Mouse (Mus musculus) left cerebral cortex, postnatal 14 days (tissue): ENCODE data around the gene Crtap. TPM values are rescaled to one million over a fixed set of nuclear protein-coding genes. Genes with fewer than 3 reads are reported as not detected.
"Not testable (repeated sequence)": the region's sequence is repeated elsewhere in the genome, so short reads cannot be mapped to it uniquely, and the experiment has no call there.

ENCODE experiments used
- DNase-seq, 2 experiments: peaks; one replicate each; pipeline ENCODE4 v3.0.0; 2021 to 2022; ENCODE audit warnings: low spot score in 2 of 2, mixed read lengths in 1 of 2
- intact Hi-C: fragments of 180-260 bp; cut with DNase I; formaldehyde crosslinking; loops from one replicate; pipeline ENCODE4 v1.15.1; 2025
- total RNA-seq, 2 experiments: library from RNA; stranded (reverse); gene quantifications; 2 replicates each; pipeline ENCODE4 v1.2.3; 2021

Crtap gene
- total RNA-seq, 2 experiments from 2014 or later = 8.0 to 8.6 TPM

DNA sequence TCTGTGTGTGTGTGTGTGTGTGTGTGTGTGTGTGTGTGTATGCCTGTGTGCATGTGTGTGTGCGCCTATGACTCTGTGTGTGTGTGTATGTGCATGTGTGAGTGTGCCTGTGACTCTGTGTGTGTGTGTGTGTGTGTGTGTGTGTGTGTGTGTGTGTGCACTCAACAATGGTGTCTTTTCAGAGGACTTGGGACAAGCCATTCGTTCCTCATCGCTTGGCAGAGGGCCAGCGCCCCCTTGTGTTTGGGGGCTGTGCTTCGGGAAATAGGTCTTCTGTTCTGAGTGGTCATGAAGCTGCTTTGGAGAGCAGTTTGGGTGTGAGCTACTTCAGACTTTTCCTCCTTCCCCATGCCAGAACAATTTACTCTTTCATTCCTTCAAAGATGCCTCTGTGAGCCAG, 18.8 kb downstream of the Crtap start:
- intact Hi-C loops = not testable (repeated sequence)
- DNase-seq = peak in 1 of 2 experiments; percentile 39

DNA sequence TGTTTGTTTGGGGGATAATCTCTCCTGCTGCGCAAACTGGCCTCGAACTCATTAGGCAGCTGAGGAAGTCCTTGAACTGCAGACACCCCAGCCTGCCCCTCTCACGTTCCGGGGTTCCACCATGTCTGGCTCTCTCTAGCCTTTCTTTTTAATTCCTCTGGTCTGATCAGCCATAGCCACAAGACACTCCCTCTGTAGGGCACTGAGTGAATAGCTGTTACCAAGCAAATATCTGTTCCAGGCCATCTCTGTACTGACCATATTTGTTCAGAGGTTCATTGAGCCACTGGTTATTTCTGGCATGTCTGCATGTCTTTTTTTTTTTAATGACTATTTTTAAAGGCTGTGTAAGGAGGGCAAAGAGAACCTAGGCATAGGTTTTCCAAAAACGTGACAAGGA, 21.1 kb downstream of the Crtap start:
- intact Hi-C loops = not testable (repeated sequence)
- peak in 1 of 2 experiments; percentile 20 for DNase-seq

DNA sequence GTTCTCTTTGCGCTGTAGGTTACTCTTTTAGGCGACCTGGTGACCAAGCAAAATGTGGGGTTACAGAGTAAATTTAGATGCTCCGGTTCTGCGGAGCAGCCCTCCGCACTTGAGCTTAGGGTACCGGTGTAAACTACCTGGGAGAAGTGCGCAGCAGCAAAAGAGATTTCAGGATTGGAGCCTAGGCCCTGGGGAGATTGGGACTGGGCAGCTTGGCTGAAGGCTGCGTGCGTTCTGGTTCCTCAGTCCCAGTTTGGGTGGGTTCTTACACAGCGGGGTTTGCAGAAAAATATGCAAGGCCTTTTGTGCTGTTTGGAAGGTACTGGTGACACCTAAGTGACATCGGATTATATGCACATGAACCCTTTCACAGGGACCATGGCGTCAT, 22.0 kb downstream of the Crtap start:
- intact Hi-C loops = no loop called here
- DNase-seq = no peak

GRCm38 (mm10) chr9:114367783-114368470, 22.5 kb downstream of the Crtap start:
- intact Hi-C loops = no loop called here
- DNase-seq = peak; percentile 88 to 92

DNA sequence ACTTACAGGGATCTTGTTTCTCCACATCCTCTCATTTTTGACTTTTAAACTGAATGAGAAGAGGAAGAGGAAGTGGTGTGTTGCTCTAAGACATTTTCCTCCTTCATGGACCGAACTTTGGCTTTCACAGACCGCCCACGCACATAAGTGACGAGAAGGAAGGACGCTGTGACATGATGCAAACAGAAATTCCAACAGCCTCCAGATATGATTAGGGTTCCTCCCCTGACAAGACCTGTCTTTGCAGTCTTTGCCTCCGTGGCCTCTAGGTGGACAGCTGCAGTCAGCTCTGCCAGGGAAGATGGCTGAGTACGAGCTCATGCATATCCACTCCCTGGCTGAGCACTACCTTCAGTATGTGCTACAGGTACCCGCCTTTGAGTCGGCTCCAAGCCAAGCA, 60.6 kb downstream of the Crtap start, which contains the start of gene Bcl2a1c:
TSS of gene Bcl2a1c (plus strand) at position 281 of the 400 bp plus-strand sequence.
- intact Hi-C loops, DNase-seq: not testable (repeated sequence)

DNA sequence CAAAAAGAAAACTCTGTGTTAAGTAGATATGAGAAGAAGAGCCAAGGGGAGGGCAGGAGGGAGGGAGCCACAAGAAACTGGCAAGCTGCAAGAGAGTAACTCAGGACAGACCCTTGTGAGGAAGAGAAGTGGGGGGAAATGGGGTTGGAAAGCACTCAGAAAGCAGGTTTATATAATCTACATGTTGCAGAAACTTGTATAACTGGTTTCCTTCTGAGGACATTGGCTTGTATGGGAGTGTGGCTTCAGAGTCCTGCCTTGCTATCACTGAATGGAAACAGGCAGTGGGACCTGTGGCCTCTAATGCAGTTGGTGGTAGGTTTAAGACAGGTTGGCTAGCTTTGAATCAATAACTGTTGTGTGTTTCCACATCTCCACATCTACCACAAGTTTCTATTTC, 62.1 kb downstream of the Crtap start:
- intact Hi-C loops, DNase-seq: not testable (repeated sequence)

- intact Hi-C loops = no loop called here
Observed at GRCm38 (mm10) chr9:114326011-114326748, 64.3 kb downstream of the Crtap start.

More at GRCm38 (mm10) chr9:114326011-114326748, 64.3 kb downstream of the Crtap start:
- DNase-seq = no peak

Other genes with a start within 250 kb of the Crtap start
- not detected for gene Bcl2a1c, start 60.5 kb downstream of the Crtap start, total RNA-seq
- gene Glb1, start 10.4 kb upstream of the Crtap start, total RNA-seq = 10 to 100 TPM; 28.1 to 30.2 TPM
- 10 to 100 TPM in 1 of 2 experiments, 1 to 10 TPM in 1; 9.4 to 10.4 TPM for gene Tmppe, start 10.4 kb upstream of the Crtap start, total RNA-seq
- not detected for gene Ccr4, start 114.2 kb upstream of the Crtap start, total RNA-seq
- gene C130032M10Rik, start 125.0 kb upstream of the Crtap start, total RNA-seq = not detected
- gene Trim71, start 173.7 kb upstream of the Crtap start, total RNA-seq = under 1 TPM; 0.44 to 0.48 TPM
- 10 to 100 TPM; 49.7 to 50.5 TPM for gene Cnot10, start 249.5 kb upstream of the Crtap start, total RNA-seq